Mouse (Mus musculus) intestine, embryonic 16.5 days (tissue): ENCODE measurements around the gene Tnp1. TPM values are rescaled to one million over a fixed set of nuclear protein-coding genes. Genes with fewer than 3 reads are reported as not detected.

Experiments used
- ATAC-seq: fragments of 200-750 bp; cut with Nextera tagmentation; 2 replicates; pipeline ENCODE4 v1.8.0; 2017; ENCODE audit warnings: moderate TSS enrichment, moderate library complexity
- H3K27ac ChIP-seq: fragments of 300-500 bp; sonication (generic); 2 replicates; pipeline ENCODE4 v1.5.1; 2014; ENCODE audit warnings: mild to moderate bottlenecking, low read length
- H3K27me3 ChIP-seq: fragments of 300-500 bp; sonication (generic); replicated peaks from 2 replicates; pipeline ENCODE4 v1.6.1; 2014; ENCODE audit warnings: low read length, control low read depth, mixed read lengths; ENCODE audit not compliant: control insufficient read depth, insufficient read depth
- H3K36me3 ChIP-seq: fragments of 300-500 bp; sonication (generic); 2 replicates; pipeline ENCODE4 v1.6.1; 2014; ENCODE audit warnings: low read length, control low read depth; ENCODE audit not compliant: control insufficient read depth, insufficient read depth
- H3K4me1 ChIP-seq: fragments of 300-500 bp; sonication (generic); 2 replicates; pipeline ENCODE4 v1.6.1; 2014; ENCODE audit warnings: low read length, control low read depth, mixed read lengths; ENCODE audit not compliant: control insufficient read depth, insufficient read depth
- H3K4me2 ChIP-seq: fragments of 300-500 bp; sonication (generic); 2 replicates; pipeline ENCODE4 v1.6.1; 2014; ENCODE audit warnings: low read depth, low read length, control low read depth
- H3K4me3 ChIP-seq: fragments of 300-500 bp; sonication (generic); 2 replicates; pipeline ENCODE4 v1.5.1; 2014; ENCODE audit warnings: mild to moderate bottlenecking, low read length
- H3K9ac ChIP-seq: fragments of 300-500 bp; sonication (generic); 2 replicates; pipeline ENCODE4 v1.6.1; 2014; ENCODE audit warnings: low read depth, low read length
- H3K9me3 ChIP-seq: fragments of 300-500 bp; sonication (generic); 2 replicates; pipeline ENCODE4 v1.6.1; 2016; ENCODE audit warnings: low read length, control low read depth; ENCODE audit not compliant: control insufficient read depth
- WGBS: fragments of 180-500 bp; shearing (Covaris S2); extraction: QIAGEN DNeasy Blood & Tissue Kit; methylation state at CpG from one replicate; pipeline ENCODE4 v1.1.7; 2014; 5-methylcytosine and 5-hydroxymethylcytosine counted together
- polyA plus RNA-seq: library from polyadenylated mRNA; unstranded; fragments of >200 nt; fragmentation: Nextera tagmentation; extraction: Ambion mirVana; gene quantifications from 2 replicates; pipeline ENCODE4 v1.2.1, GENCODE M21; 2015

The Tnp1 gene
- polyA plus RNA-seq, 1 experiment from 2014 or later, result not detected

DNA sequence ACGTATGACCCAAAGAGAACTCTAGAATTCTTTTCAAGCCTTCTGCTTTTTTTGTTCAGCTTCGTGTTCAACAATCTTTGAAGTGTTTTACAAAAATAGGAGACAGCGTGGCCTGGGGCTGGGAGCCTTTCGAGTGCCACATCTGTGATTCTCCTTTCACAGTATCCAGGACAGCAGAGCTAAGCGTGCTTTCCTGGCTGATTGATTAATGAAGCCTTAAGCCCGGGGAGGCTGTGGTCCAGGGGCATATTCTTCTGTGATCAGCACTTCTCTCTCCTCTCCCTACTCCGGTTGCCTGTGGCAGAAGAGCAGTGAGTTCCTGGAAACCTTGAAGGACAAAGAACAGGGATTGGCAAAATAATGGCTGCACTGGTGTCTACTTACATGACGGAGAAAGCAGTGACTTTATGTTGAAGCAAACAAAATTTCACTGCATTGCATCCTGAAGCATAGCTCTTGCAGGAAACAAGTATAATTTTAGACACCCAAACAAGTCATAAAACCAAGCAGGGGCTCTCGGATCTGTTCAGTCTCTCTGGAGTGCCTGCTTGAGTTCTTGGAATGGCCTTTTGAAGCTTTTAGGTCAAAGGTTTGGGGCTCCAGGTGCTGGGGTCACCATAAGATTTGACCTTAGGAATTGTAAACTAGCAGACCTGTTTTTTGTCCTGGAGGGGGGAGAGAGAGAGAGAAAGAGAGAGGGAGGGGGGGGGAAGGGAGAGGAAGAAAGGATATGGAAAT is 30.4 kb upstream of the Tnp1 start:
- Histone ChIP-seq H3K9ac (no peak overlapping the region), H3K4me1 (0 out of 2 replicates have a peak, but pooled peaks cover 4% of the 10 kb centered on the region), H3K36me3 (no peaks in the 10 kb centered on the region), H3K4me2 (no peak overlapping the region), H3K4me3 (no peak overlapping the region), H3K27ac (peak overlapping the region; percentile 37; the same call in 1 of the 2 replicates), H3K9me3 (no peaks in the 10 kb centered on the region), H3K27me3 (no peaks in the 10 kb centered on the region)
- no peak for ATAC-seq
- 34% methylated on average over 9 of the region's 9 CpGs for WGBS

DNA sequence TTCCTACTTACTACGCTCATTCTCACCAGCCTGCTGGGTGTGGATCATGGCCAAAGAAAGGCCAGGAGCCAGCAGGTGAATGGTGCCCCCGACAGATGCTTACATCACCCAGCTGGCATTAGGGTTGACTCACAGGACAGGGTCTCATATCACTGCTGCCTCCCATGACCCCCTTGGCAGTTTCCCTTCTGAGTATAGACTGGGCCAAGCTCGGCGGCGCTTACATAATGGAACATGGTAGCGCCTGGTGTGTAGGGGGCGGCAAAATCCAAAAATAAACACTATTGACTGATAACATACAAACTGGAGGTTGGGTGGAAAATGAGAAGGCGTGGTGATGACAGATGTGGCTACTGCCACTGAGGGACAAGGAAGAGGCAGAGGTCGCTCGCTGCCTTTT is 28.0 kb upstream of the Tnp1 start:
- H3K9me3 ChIP-seq, result no peaks in the 10 kb centered on the region
- H3K27ac ChIP-seq, result no peak overlapping the region
- no peak overlapping the region for H3K4me3 ChIP-seq
- H3K4me2 ChIP-seq, result no peak overlapping the region
- 89% methylated on average over 10 of the region's 10 CpGs for WGBS
- no peaks in the 10 kb centered on the region for H3K27me3 ChIP-seq
- no peak for ATAC-seq
- 0 out of 2 replicates have a peak, but pooled peaks cover 4% of the 10 kb centered on the region for H3K4me1 ChIP-seq
- no peaks in the 10 kb centered on the region for H3K36me3 ChIP-seq
- H3K9ac ChIP-seq, result no peak overlapping the region

DNA sequence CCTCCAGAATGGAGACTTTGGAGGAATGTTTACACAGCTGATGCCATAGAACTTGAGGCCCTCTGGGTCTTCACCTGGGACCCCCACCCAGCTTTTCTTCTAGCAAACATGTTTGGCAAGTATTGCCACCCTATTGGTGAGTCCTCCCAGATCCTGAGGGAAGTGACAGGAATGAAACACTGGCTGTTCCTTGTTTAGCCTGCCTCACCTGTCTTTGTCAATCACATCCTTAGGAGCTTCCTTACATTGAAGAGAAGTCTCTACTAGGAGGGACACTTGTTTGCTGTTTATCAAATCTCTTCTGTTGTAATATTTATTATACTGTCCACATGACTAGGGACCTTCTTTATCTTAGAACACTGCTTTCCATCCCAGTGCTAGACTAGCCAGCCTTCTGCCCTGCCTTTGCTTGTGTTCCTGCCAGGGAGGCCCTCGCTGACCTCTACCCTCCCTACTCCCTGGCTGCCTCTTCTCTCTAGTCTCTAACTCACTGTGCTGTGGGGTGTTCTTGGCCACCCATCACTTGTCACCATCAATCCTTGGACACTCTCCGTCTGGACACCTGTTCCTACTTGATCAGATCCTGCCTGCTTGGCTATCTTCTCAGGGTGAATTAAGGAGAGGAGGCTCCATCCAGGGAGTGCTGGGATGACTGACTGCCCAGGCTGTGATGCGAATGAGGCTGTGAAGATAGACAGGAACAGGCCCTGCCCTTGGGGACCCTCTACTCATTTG is 25.1 kb upstream of the Tnp1 start:
- no peak overlapping the region for H3K9ac ChIP-seq
- no peaks in the 10 kb centered on the region for H3K36me3 ChIP-seq
- no peaks in the 10 kb centered on the region for H3K9me3 ChIP-seq
- ATAC-seq, result no peak
- no peak overlapping the region for H3K27ac ChIP-seq
- 73% methylated on average over 3 of the region's 3 CpGs for WGBS
- H3K4me3 ChIP-seq, result no peak overlapping the region
- no peak overlapping the region for H3K4me2 ChIP-seq
- no peaks in the 10 kb centered on the region for H3K4me1 ChIP-seq
- no peaks in the 10 kb centered on the region for H3K27me3 ChIP-seq

GRCm38 (mm10) chr1:73038532-73038931 is 22.8 kb upstream of the Tnp1 start:
- Histone ChIP-seq H3K4me3 (no peak overlapping the region), H3K27ac (no peak overlapping the region), H3K4me2 (no peak overlapping the region), H3K4me1 (no peaks in the 10 kb centered on the region), H3K27me3 (no peaks in the 10 kb centered on the region), H3K36me3 (no peaks in the 10 kb centered on the region), H3K9me3 (no peaks in the 10 kb centered on the region), H3K9ac (no peak overlapping the region)
- WGBS, result 69% methylated on average over 3 of the region's 3 CpGs
- peak; percentile 85 for ATAC-seq

DNA sequence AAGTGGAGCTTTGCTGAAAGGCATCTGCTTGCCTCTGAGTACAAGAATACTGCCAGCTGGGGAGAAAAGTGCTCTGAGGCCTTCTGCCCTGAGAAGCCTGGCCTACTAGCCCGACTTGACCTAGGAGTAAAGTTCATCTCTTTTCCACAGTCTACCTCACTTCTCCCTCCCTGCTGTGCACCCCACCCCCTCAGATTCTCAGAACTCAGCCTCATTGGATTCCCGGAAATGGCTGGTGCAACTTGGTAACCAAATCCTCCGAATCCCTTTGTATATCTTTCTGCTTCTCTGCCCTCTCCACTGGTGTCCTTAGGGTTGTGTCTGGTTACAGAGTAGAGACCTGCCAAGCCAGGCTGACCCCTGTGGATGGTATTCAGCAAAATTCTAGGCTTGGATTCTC is 20.8 kb upstream of the Tnp1 start:
- WGBS, result 57% methylated on average over 3 of the region's 3 CpGs
- no peaks in the 10 kb centered on the region for H3K9me3 ChIP-seq
- ATAC-seq, result no peak

GRCm38 (mm10) chr1:73035726-73036125 is 20.0 kb upstream of the Tnp1 start:
- 80% methylated on average over 3 of the region's 3 CpGs for WGBS
- Histone ChIP-seq H3K4me1 (no peaks in the 10 kb centered on the region), H3K4me3 (no peak overlapping the region)

More for the DNA sequence above, 20.8 kb upstream of the Tnp1 start:
- no peaks in the 10 kb centered on the region for H3K4me1 ChIP-seq
- no peaks in the 10 kb centered on the region for H3K27me3 ChIP-seq
- no peak overlapping the region for H3K4me2 ChIP-seq
- no peak overlapping the region for H3K9ac ChIP-seq
- no peak overlapping the region for H3K27ac ChIP-seq
- H3K4me3 ChIP-seq, result no peak overlapping the region
- H3K36me3 ChIP-seq, result no peaks in the 10 kb centered on the region

GRCm38 (mm10) chr1:73032491-73032890 is 16.8 kb upstream of the Tnp1 start:
- H3K4me1 ChIP-seq, result no peaks in the 10 kb centered on the region
- ATAC-seq, result no peak
- H3K27ac ChIP-seq, result no peak overlapping the region
- no peaks in the 10 kb centered on the region for H3K27me3 ChIP-seq
- WGBS, result 86% methylated on average over 5 of the region's 5 CpGs
- no peak overlapping the region for H3K9ac ChIP-seq
- H3K4me2 ChIP-seq, result no peak overlapping the region
- no peak overlapping the region for H3K4me3 ChIP-seq
- no peaks in the 10 kb centered on the region for H3K9me3 ChIP-seq
- no peaks in the 10 kb centered on the region for H3K36me3 ChIP-seq

More at GRCm38 (mm10) chr1:73035726-73036125, 20.0 kb upstream of the Tnp1 start:
- H3K4me2 ChIP-seq, result no peak overlapping the region
- no peak overlapping the region for H3K27ac ChIP-seq
- no peak for ATAC-seq
- no peaks in the 10 kb centered on the region for H3K36me3 ChIP-seq
- H3K27me3 ChIP-seq, result no peaks in the 10 kb centered on the region
- no peaks in the 10 kb centered on the region for H3K9me3 ChIP-seq
- H3K9ac ChIP-seq, result no peak overlapping the region

- no peak overlapping the region for H3K27ac ChIP-seq
- H3K9me3 ChIP-seq, result no peaks in the 10 kb centered on the region
- no peak for ATAC-seq
- H3K27me3 ChIP-seq, result no peaks in the 10 kb centered on the region
- H3K9ac ChIP-seq, result no peak overlapping the region
- H3K4me1 ChIP-seq, result no peaks in the 10 kb centered on the region
- WGBS, result 86% methylated on average over 6 of the region's 6 CpGs
- no peaks in the 10 kb centered on the region for H3K36me3 ChIP-seq
- no peak overlapping the region for H3K4me2 ChIP-seq
- no peak overlapping the region for H3K4me3 ChIP-seq
Observed at GRCm38 (mm10) chr1:73028741-73029140, 13.0 kb upstream of the Tnp1 start.

GRCm38 (mm10) chr1:73027381-73027780 is 11.7 kb upstream of the Tnp1 start:
- Histone ChIP-seq H3K4me1 (no peaks in the 10 kb centered on the region), H3K4me3 (no peak overlapping the region), H3K9ac (no peak overlapping the region), H3K27ac (no peak overlapping the region), H3K27me3 (no peaks in the 10 kb centered on the region), H3K4me2 (no peak overlapping the region), H3K9me3 (no peaks in the 10 kb centered on the region), H3K36me3 (no peaks in the 10 kb centered on the region)
- 69% methylated on average over 4 of the region's 4 CpGs for WGBS
- ATAC-seq, result no peak
